Mouse (Mus musculus) layer of hippocampus, postnatal 36 days (tissue): ENCODE measurements around the gene Usp7. TPM values are rescaled to one million over a fixed set of nuclear protein-coding genes. Genes with fewer than 3 reads are reported as not detected.
A peak's percentile ranks its signal among the peaks of the same experiment; 100 is the strongest.
"Not testable (repeated sequence)": the region's sequence is repeated elsewhere in the genome, so short reads cannot be mapped to it uniquely, and the experiment has no call there.

Source experiments
- DNase-seq, 2 experiments: peaks; one replicate each; pipeline ENCODE4 v3.0.0; 2022
- total RNA-seq, 2 experiments: library from RNA; stranded (reverse); gene quantifications; 2 replicates each; pipeline ENCODE4 v1.2.3; 2021

Gene Usp7
- total RNA-seq, 2 experiments from 2014 or later = 157 to 160 TPM

- no peak for DNase-seq
Measured at GRCm38 (mm10) chr16:8781660-8782059, 10.4 kb downstream of the Usp7 start.

GRCm38 (mm10) chr16:8781191-8781590 is 10.9 kb downstream of the Usp7 start:
- no peak for DNase-seq

GRCm38 (mm10) chr16:8780187-8780586 is 11.9 kb downstream of the Usp7 start:
- no peak for DNase-seq

- no peak for DNase-seq
Measured at GRCm38 (mm10) chr16:8778697-8779096, 13.4 kb downstream of the Usp7 start.

- no peak for DNase-seq
Measured at GRCm38 (mm10) chr16:8777202-8777601, 14.9 kb downstream of the Usp7 start.

GRCm38 (mm10) chr16:8776634-8777033 is 15.5 kb downstream of the Usp7 start:
- no peak for DNase-seq

- DNase-seq = no peak
Measured at GRCm38 (mm10) chr16:8771086-8771485, 21.0 kb downstream of the Usp7 start.

- not testable (repeated sequence) for DNase-seq
Measured at GRCm38 (mm10) chr16:8770342-8770741, 21.8 kb downstream of the Usp7 start.

GRCm38 (mm10) chr16:8769466-8769865 is 22.6 kb downstream of the Usp7 start:
- no peak for DNase-seq

- peak; percentile 36 to 47 for DNase-seq
Measured at GRCm38 (mm10) chr16:8769065-8769464, 23.0 kb downstream of the Usp7 start.

- no peak for DNase-seq
Measured at GRCm38 (mm10) chr16:8768588-8768987, 23.5 kb downstream of the Usp7 start.

GRCm38 (mm10) chr16:8768071-8768470 is 24.0 kb downstream of the Usp7 start:
- no peak for DNase-seq

GRCm38 (mm10) chr16:8767133-8768052 is 24.7 kb downstream of the Usp7 start:
- DNase-seq = no peak

GRCm38 (mm10) chr16:8766196-8766595 is 25.9 kb downstream of the Usp7 start:
- no peak for DNase-seq

- no peak for DNase-seq
Measured at GRCm38 (mm10) chr16:8764124-8764907, 27.8 kb downstream of the Usp7 start.

GRCm38 (mm10) chr16:8763028-8763427 is 29.1 kb downstream of the Usp7 start:
- DNase-seq = peak in 1 of 2 experiments; percentile 35

GRCm38 (mm10) chr16:8761894-8762293 is 30.2 kb downstream of the Usp7 start:
- no peak for DNase-seq

- no peak for DNase-seq
Measured at GRCm38 (mm10) chr16:8761005-8761404, 31.1 kb downstream of the Usp7 start.

- no peak for DNase-seq
Measured at GRCm38 (mm10) chr16:8758979-8759378, 33.1 kb downstream of the Usp7 start.

GRCm38 (mm10) chr16:8758193-8758592 is 33.9 kb downstream of the Usp7 start:
- no peak for DNase-seq

GRCm38 (mm10) chr16:8757586-8757985 is 34.5 kb downstream of the Usp7 start:
- DNase-seq = not testable (repeated sequence)

- no peak for DNase-seq
Measured at GRCm38 (mm10) chr16:8752334-8752733, 39.8 kb downstream of the Usp7 start.

- no peak for DNase-seq
Measured at GRCm38 (mm10) chr16:8751555-8752235, 40.4 kb downstream of the Usp7 start.
